Mouse (Mus musculus) C2C12 (cell line): ENCODE results near the gene Golgb1.

ENCODE experiments used
- CTCF ChIP-seq: IDR thresholded peaks from one replicate; pipeline ENCODE4 v1.5.1; 2011; ENCODE audit not compliant: control insufficient read depth, insufficient read depth, insufficient read length
- USF1 ChIP-seq: IDR thresholded peaks from one replicate; pipeline ENCODE4 v1.6.1; 2011; ENCODE audit warnings: low read depth, mild to moderate bottlenecking, control low read depth, moderate library complexity

GRCm38 (mm10) chr16:36941137-36941727 is 66.3 kb downstream of the Golgb1 start:
- TF ChIP-seq CTCF (no peak), USF1 (no peak)
